Mouse (Mus musculus) layer of hippocampus, postnatal 14 days (tissue): Measurements from ENCODE around the gene St6gal1. TPM values are rescaled to one million over a fixed set of nuclear protein-coding genes. Genes with fewer than 3 reads are reported as not detected.

Source experiments
- DNase-seq, 2 experiments: peaks; one replicate each; pipeline ENCODE4 v3.0.0; 2021 to 2022; ENCODE audit warnings: low spot score in 2 of 2, mixed read lengths in 1 of 2
- total RNA-seq, 2 experiments: library from RNA; stranded (reverse); gene quantifications; 2 replicates each; pipeline ENCODE4 v1.2.3; 2021

St6gal1 gene
- total RNA-seq, 2 experiments from 2014 or later: 15.4 to 17.5 TPM

GRCm38 (mm10) chr16:23296721-23297120, 72.2 kb downstream of the St6gal1 start:
- DNase-seq: no peak

- no peak for DNase-seq
These were observed 73.9 kb downstream of the St6gal1 start for GRCm38 (mm10) chr16:23298441-23298840.

GRCm38 (mm10) chr16:23298911-23299310, 74.4 kb downstream of the St6gal1 start:
- no peak for DNase-seq

GRCm38 (mm10) chr16:23299904-23300740, 75.6 kb downstream of the St6gal1 start:
- no peak for DNase-seq

GRCm38 (mm10) chr16:23301762-23302161, 77.2 kb downstream of the St6gal1 start:
- no peak for DNase-seq

GRCm38 (mm10) chr16:23305830-23306623, 81.5 kb downstream of the St6gal1 start:
- no peak for DNase-seq

- no peak for DNase-seq
These were observed 82.8 kb downstream of the St6gal1 start for GRCm38 (mm10) chr16:23307142-23307968.

- no peak for DNase-seq
These were observed 83.5 kb downstream of the St6gal1 start for GRCm38 (mm10) chr16:23308012-23308554.

GRCm38 (mm10) chr16:23309080-23309479, 84.5 kb downstream of the St6gal1 start:
- DNase-seq: no peak

GRCm38 (mm10) chr16:23312604-23313003, 88.1 kb downstream of the St6gal1 start:
- no peak for DNase-seq

- DNase-seq: no peak
These were observed 90.2 kb downstream of the St6gal1 start for GRCm38 (mm10) chr16:23314790-23315189.

- no peak for DNase-seq
These were observed 93.0 kb downstream of the St6gal1 start for GRCm38 (mm10) chr16:23317411-23318047.

GRCm38 (mm10) chr16:23320025-23320424, 95.5 kb downstream of the St6gal1 start:
- DNase-seq: no peak

GRCm38 (mm10) chr16:23320579-23320978, 96.0 kb downstream of the St6gal1 start:
- no peak for DNase-seq

GRCm38 (mm10) chr16:23322453-23322852, 97.9 kb downstream of the St6gal1 start:
- DNase-seq: no peak

GRCm38 (mm10) chr16:23323915-23324314, 99.4 kb downstream of the St6gal1 start:
- no peak for DNase-seq

GRCm38 (mm10) chr16:23324867-23325650, 100.5 kb downstream of the St6gal1 start:
- no peak for DNase-seq

- DNase-seq: no peak
These were observed 102.1 kb downstream of the St6gal1 start for GRCm38 (mm10) chr16:23326664-23327063.

- DNase-seq: no peak
These were observed 102.7 kb downstream of the St6gal1 start for GRCm38 (mm10) chr16:23327266-23327665.

- no peak for DNase-seq
These were observed 103.7 kb downstream of the St6gal1 start for GRCm38 (mm10) chr16:23328201-23328600.
